Mouse (Mus musculus) cortical plate, adult 2 months (tissue): Measurements from ENCODE around the gene Fam50b.

Experiments used
- CTCF ChIP-seq: fragments of 200-500 bp; IDR thresholded peaks from 2 replicates; pipeline ENCODE4 v1.5.1; 2011; ENCODE audit warnings: mild to moderate bottlenecking, control low read depth, low read length; ENCODE audit not compliant: insufficient read depth; ENCODE audit errors: extremely low read depth
- POLR2A ChIP-seq: fragments of 200-500 bp; IDR thresholded peaks from 2 replicates; pipeline ENCODE4 v1.6.1; 2011; ENCODE audit warnings: mild to moderate bottlenecking, low read length, control low read depth; ENCODE audit not compliant: insufficient read depth; ENCODE audit errors: extremely low read depth

DNA sequence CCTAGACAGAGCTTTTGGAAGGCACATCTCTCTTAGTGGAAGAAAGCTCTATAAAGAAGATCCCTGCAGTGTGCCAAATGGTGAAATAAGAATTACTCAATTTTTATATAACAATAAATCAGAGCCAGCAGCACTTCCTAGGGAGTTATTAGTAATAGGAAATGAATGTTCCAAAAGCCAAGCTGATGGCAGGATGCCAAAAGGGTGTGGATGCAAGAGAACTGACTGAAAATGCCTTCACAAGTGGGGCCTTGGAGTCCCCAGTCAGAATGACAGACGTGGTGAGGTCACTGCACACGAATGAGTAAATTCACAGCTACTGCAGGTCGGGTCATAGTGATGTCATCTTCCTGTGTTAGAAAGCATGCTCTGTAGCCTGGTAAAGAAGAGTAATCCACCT, 25.7 kb upstream of the Fam50b start:
- TF ChIP-seq POLR2A = no peak
- no peak for TF ChIP-seq CTCF
